Mouse (Mus musculus) embryonic facial prominence, embryonic 14.5 days (tissue): ENCODE measurements around the gene BC048671. TPM values are rescaled to one million over a fixed set of nuclear protein-coding genes. Genes with fewer than 3 reads are reported as not detected.

ENCODE experiments used
- ATAC-seq: fragments of 200-750 bp; cut with Nextera tagmentation; 2 replicates; pipeline ENCODE4 v1.8.0; 2017; ENCODE audit warnings: low read depth, moderate number of reproducible peaks, moderate TSS enrichment
- DNase-seq: peaks from one replicate; pipeline ENCODE4 v3.0.0-alpha.2; 2015; ENCODE audit warnings: low spot score
- H3K27ac ChIP-seq: fragments of 300-500 bp; sonication (generic); replicated peaks from 2 replicates; pipeline ENCODE4 v1.5.1; 2014; ENCODE audit warnings: low read depth, mild to moderate bottlenecking, low read length, moderate library complexity
- H3K27me3 ChIP-seq: fragments of 300-500 bp; sonication (generic); replicated peaks from 2 replicates; pipeline ENCODE4 v1.6.1; 2014; ENCODE audit warnings: low read length; ENCODE audit not compliant: control insufficient read depth, insufficient read depth
- H3K36me3 ChIP-seq: fragments of 300-500 bp; sonication (generic); 2 replicates; pipeline ENCODE4 v1.6.1; 2014; ENCODE audit warnings: low read length, mixed read lengths; ENCODE audit not compliant: control insufficient read depth, insufficient read depth
- H3K4me1 ChIP-seq: fragments of 300-500 bp; sonication (generic); 2 replicates; pipeline ENCODE4 v1.6.1; 2014; ENCODE audit warnings: antibody characterized with exemption, low read length; ENCODE audit not compliant: control insufficient read depth, insufficient read depth
- H3K4me2 ChIP-seq: fragments of 300-500 bp; sonication (generic); 2 replicates; pipeline ENCODE4 v1.6.1; 2014; ENCODE audit warnings: low read depth, mild to moderate bottlenecking, low read length, moderate library complexity, mixed read lengths
- H3K4me3 ChIP-seq: fragments of 300-500 bp; sonication (generic); 2 replicates; pipeline ENCODE4 v1.5.1; 2014; ENCODE audit warnings: low read depth, mild to moderate bottlenecking, low read length
- H3K9ac ChIP-seq: fragments of 300-500 bp; sonication (generic); 2 replicates; pipeline ENCODE4 v1.6.1; 2014; ENCODE audit warnings: low read depth, mild to moderate bottlenecking, low read length, moderate library complexity, mixed read lengths
- H3K9me3 ChIP-seq: fragments of 300-500 bp; sonication (generic); 2 replicates; pipeline ENCODE4 v1.6.1; 2016; ENCODE audit warnings: low read length; ENCODE audit not compliant: control insufficient read depth
- WGBS: fragments of 180-500 bp; shearing (Covaris S2); extraction: QIAGEN DNeasy Blood & Tissue Kit; methylation state at CpG from one replicate; pipeline ENCODE4 v1.1.7; 2014; 5-methylcytosine and 5-hydroxymethylcytosine counted together
- polyA plus RNA-seq: library from polyadenylated mRNA; unstranded; fragments of >200 nt; fragmentation: Nextera tagmentation; extraction: Ambion mirVana; gene quantifications from 2 replicates; pipeline ENCODE4 v1.2.1, GENCODE M21; 2014

BC048671 gene
- polyA plus RNA-seq, 1 experiment from 2014 or later = not detected

- H3K9me3 ChIP-seq = no peaks in the 10 kb centered on the region
- ATAC-seq (no peak), DNase-seq (no peak)
- no peaks in the 10 kb centered on the region for H3K4me1 ChIP-seq
- peaks cover 8% of the 10 kb centered on the region for H3K27me3 ChIP-seq
- H3K4me2 ChIP-seq = no peak overlapping the region
- 85% methylated on average over 5 of the region's 5 CpGs for WGBS
- H3K36me3 ChIP-seq = no peaks in the 10 kb centered on the region
- H3K9ac ChIP-seq = no peak overlapping the region
- H3K4me3 ChIP-seq = no peak overlapping the region
- H3K27ac ChIP-seq = no peak overlapping the region
Measured at GRCm38 (mm10) chr6:90320429-90320828, 19.4 kb downstream of the BC048671 start.

- 27% methylated on average over 4 of the region's 4 CpGs for WGBS
- H3K4me3 ChIP-seq = no peak overlapping the region
- peaks cover 8% of the 10 kb centered on the region for H3K27me3 ChIP-seq
- no peak for ATAC-seq
- H3K27ac ChIP-seq = no peak overlapping the region
- no peak overlapping the region for H3K9ac ChIP-seq
- H3K4me2 ChIP-seq = no peak overlapping the region
- no peaks in the 10 kb centered on the region for H3K36me3 ChIP-seq
- H3K9me3 ChIP-seq = no peaks in the 10 kb centered on the region
- no peaks in the 10 kb centered on the region for H3K4me1 ChIP-seq
- no peak for DNase-seq
Measured at GRCm38 (mm10) chr6:90321811-90322210, 20.8 kb downstream of the BC048671 start.

DNA sequence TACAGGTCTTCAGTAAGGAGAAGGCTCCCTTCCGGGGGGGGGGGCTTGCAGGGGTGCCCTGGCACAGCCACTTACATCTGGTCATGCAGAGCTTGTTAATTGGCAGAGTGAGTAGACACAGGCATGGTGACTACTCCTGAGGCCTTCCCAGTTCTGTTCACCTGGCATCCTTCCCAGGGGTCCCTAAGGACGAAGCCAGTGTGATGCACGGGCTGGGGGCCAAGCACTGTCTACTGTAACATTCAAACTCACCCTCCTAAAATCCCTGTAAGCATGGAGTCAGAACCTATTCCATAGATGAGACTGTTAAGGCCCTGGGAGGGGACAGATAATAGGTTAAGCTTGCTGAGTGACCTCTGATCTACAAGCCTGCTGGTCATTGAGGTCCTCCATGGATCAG, 23.0 kb downstream of the BC048671 start:
- H3K36me3 ChIP-seq = no peaks in the 10 kb centered on the region
- H3K27ac ChIP-seq = no peak overlapping the region
- no peak overlapping the region for H3K4me3 ChIP-seq
- no peak overlapping the region for H3K4me2 ChIP-seq
- 74% methylated on average over 3 of the region's 3 CpGs for WGBS
- DNase-seq = no peak
- peaks cover 8% of the 10 kb centered on the region for H3K27me3 ChIP-seq
- H3K9ac ChIP-seq = no peak overlapping the region
- H3K9me3 ChIP-seq = no peaks in the 10 kb centered on the region
- no peak for ATAC-seq
- H3K4me1 ChIP-seq = no peaks in the 10 kb centered on the region

- Histone ChIP-seq H3K4me2 (peak overlapping the region; percentile 46), H3K36me3 (no peaks in the 10 kb centered on the region), H3K27me3 (peaks cover 8% of the 10 kb centered on the region), H3K9me3 (no peaks in the 10 kb centered on the region), H3K4me1 (no peaks in the 10 kb centered on the region), H3K4me3 (no peak overlapping the region), H3K27ac (no peak overlapping the region), H3K9ac (no peak overlapping the region)
- DNase-seq = no peak
- no peak for ATAC-seq
- 62% methylated on average over 3 of the region's 3 CpGs for WGBS
Measured at GRCm38 (mm10) chr6:90324463-90324862, 23.4 kb downstream of the BC048671 start.

DNA sequence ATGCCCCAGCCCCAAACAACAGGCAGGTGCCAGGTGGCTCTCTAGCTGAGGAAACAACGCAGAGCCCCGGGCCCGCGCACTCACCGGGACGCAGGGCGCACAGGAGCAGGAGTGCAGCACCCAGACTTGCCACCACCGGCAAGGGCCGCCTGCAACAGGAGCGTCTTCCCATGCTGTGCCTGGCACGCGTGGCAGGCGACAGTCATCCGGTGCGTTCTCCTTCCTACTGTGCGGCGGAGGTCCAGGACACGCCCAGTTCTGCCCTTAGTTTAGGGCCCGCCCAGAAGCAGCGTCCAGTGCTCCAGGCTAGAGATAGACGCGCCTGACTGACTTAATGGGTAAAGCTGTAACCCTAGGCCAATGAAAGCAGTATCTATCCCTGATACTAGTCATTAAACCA, 24.0 kb downstream of the BC048671 start, which contains the start of gene Chst13:
Gene Chst13, minus strand, starts transcription at position 195 of the 400 bp plus-strand sequence.
- H3K27me3 ChIP-seq = peaks cover 8% of the 10 kb centered on the region
- no peak within 1 kb of the TSS for H3K27ac ChIP-seq
- H3K9ac ChIP-seq = no peak within 1 kb of the TSS
- H3K9me3 ChIP-seq = no peaks in the 10 kb centered on the region
- DNase-seq = no peak
- ATAC-seq = no peak
- peak within 1 kb of the TSS; percentile 11; the same call in 1 of the 2 replicates for H3K4me3 ChIP-seq
- H3K4me1 ChIP-seq = no peaks in the 10 kb centered on the region
- H3K36me3 ChIP-seq = no peaks in the 10 kb centered on the region
- WGBS = 4% methylated on average over 21 of the region's 22 CpGs
- H3K4me2 ChIP-seq = peak within 1 kb of the TSS; percentile 46

DNA sequence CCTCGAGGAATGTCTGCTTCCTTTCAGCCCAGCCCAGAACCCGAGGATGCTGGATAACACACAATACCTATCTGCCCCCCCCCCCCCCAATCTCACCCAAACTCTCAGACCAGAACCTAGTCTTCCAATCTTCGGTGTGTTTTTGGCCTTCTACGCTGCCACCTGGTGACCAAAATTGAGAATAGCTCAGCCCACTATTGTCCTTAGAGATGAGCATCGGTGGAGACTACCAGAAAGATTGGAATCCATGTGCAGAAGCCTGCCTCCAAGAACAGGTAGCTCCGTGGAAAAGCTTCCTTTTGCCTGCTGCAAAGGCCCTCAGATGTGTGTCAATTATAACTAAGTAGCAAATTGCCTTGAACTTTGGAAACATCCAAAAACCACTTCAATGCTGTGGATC, 26.7 kb downstream of the BC048671 start:
- Histone ChIP-seq H3K9ac (no peak overlapping the region), H3K4me3 (no peak overlapping the region), H3K9me3 (no peaks in the 10 kb centered on the region), H3K27ac (no peak overlapping the region), H3K27me3 (peaks cover 8% of the 10 kb centered on the region), H3K4me1 (no peaks in the 10 kb centered on the region), H3K36me3 (no peaks in the 10 kb centered on the region), H3K4me2 (no peak overlapping the region)
- ATAC-seq = no peak
- DNase-seq = no peak
- 20% methylated on average over 6 of the region's 6 CpGs for WGBS

DNA sequence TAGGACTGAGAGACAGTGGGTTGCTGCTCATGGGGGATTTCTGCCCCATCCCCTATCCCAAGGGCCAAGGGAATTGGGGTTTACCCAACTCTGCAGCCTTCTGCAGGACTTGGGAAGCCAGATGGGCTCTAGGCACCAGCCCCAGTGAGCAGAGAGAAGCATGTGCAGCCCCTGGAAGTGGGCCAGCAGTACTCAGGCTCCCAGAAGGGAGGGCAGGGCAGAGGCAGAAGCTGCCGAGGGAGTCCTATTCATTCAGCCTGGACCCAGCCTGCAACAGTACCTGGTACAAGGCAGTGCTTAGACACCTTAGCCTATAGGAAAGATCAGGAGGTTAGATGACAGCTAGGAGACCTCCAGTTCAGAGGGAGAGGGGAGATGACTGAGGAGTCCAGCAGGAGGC, 28.9 kb downstream of the BC048671 start:
- no peak overlapping the region for H3K27ac ChIP-seq
- 0 out of 2 replicates have a peak, but pooled peaks have one; percentile 22 for ATAC-seq
- no peaks in the 10 kb centered on the region for H3K36me3 ChIP-seq
- 26% methylated on average over 1 of the region's 1 CpGs for WGBS
- H3K27me3 ChIP-seq = peaks cover 3% of the 10 kb centered on the region; the same call in 1 of the 2 replicates
- DNase-seq = peak; percentile 53
- H3K4me1 ChIP-seq = no peaks in the 10 kb centered on the region
- no peak overlapping the region for H3K4me2 ChIP-seq
- no peak overlapping the region for H3K4me3 ChIP-seq
- H3K9me3 ChIP-seq = no peaks in the 10 kb centered on the region
- no peak overlapping the region for H3K9ac ChIP-seq

DNA sequence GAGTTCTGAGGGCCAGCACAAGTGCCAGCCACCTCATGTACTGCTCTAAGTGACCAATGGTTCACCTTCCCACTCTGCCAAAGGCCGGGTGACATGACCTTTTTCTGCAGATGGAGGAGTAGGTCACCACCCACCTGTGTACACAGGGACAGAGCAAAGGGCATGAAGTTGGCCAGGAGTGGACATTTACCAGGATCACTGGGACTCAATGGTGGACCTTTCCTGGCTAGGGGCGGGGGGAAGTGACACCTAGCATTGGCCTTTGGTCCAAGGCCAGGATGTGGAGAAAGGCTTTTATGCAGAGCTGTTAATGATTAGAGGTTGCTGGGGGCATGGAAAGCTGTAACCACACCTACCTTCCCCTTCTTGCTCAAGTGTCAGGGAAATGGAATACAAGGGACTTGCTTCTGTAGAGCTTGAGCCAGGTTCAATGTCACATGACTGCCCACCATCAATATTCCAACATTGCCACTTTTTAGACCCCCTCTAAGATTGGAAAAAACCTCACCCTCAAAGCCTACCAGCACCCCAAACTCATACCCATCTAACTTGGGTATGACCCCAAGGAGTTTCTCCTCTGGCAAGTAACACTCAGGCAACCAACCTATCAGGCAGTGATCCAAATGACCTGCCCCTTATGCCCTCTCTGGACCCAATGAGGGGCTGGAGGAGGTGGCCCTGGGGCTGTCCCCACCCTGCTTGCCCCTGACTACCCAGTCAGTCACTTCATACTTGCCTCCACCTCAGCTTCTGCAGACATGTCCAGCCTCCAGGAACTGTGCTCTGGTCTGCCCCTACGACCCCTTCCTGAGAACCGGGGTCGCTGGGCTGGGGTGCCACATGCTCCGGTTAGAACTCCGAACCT, 31.8 kb downstream of the BC048671 start, which contains the start of gene Uroc1:
Gene Uroc1, plus strand, starts transcription at position 724 of the 865 bp plus-strand sequence.
- no peak for DNase-seq
- no peaks in the 10 kb centered on the region for H3K4me1 ChIP-seq
- no peak for ATAC-seq
- no peaks in the 10 kb centered on the region for H3K9me3 ChIP-seq
- 78% methylated on average over 7 of the region's 7 CpGs for WGBS
- no peak within 1 kb of the TSS for H3K27ac ChIP-seq
- H3K4me2 ChIP-seq = no peak within 1 kb of the TSS
- H3K9ac ChIP-seq = no peak within 1 kb of the TSS
- no peaks in the 10 kb centered on the region for H3K27me3 ChIP-seq
- no peak within 1 kb of the TSS for H3K4me3 ChIP-seq
- no peaks in the 10 kb centered on the region for H3K36me3 ChIP-seq

GRCm38 (mm10) chr6:90334244-90334643, 33.2 kb downstream of the BC048671 start:
- WGBS = 75% methylated on average over 3 of the region's 3 CpGs
- Histone ChIP-seq H3K9me3 (no peaks in the 10 kb centered on the region), H3K4me3 (no peak overlapping the region), H3K27ac (no peak overlapping the region), H3K4me1 (no peaks in the 10 kb centered on the region), H3K36me3 (no peaks in the 10 kb centered on the region), H3K27me3 (no peaks in the 10 kb centered on the region), H3K9ac (no peak overlapping the region), H3K4me2 (no peak overlapping the region)
- DNase-seq (no peak), ATAC-seq (no peak)
